In the genomic region with DNA sequence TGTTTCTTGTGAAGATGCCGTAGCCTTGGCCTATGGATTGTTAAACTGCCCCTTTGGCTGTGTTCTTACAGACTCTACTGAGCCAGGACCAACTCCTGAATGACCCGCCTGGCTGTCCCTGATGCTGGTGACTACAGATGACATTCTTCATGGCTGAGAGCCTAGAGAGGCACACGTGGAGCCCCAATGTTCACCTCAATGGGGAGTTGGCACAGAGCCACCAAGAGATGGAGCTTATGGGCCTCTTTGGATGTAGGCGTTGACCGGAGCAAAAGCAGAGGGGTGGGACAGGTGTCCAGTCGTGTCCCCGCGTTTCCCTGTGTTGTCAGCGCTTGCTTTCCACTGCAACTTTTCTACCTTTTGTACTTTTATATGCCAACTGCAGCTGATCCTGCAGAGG, we compare ENCODE assay signal across 17 mouse cellular contexts. TPM values are rescaled to one million over a fixed set of nuclear protein-coding genes. Genes with fewer than 3 reads are reported as not detected.
A peak's percentile ranks its signal among the peaks of the same experiment; 100 is the strongest.
DNase-seq lines count a peak whose midpoint lies in the region; ATAC-seq lines count a peak whose summit lies in the region.
"Had no signal": no experiment of that assay in that cellular context is flagged by ENCODE, and none has a peak within 500 bp of the region (broad histone marks: within the 10 kb centered on the region; RNA-seq: fewer than 3 reads in every experiment).

No protein-coding gene starts in this region.

- ATAC-seq in forebrain, embryonic 14.5 days, result peak; percentile 34; the same call in 1 of the 2 replicates
- ATAC-seq in forebrain, embryonic 16.5 days, result no peak
- ATAC-seq in heart, embryonic 11.5 days (replicated peaks; ENCODE audit: insufficient number of reproducible peaks, low FRiP score, low TSS enrichment), result no peak
- ATAC-seq: forebrain, embryonic 13.5 days had no signal

- no peak overlapping the region for H3K4me2 ChIP-seq in forebrain, embryonic 14.5 days (ENCODE audit: low read length)
- no peak overlapping the region for H3K4me2 ChIP-seq in forebrain, embryonic 16.5 days (ENCODE audit: low read length)
- H3K4me2 ChIP-seq in heart, embryonic 11.5 days, result no peak overlapping the region
- H3K4me2 ChIP-seq: embryonic facial prominence, embryonic 13.5 days; embryonic facial prominence, embryonic 15.5 days; forebrain, embryonic 13.5 days had no signal

- H3K9ac ChIP-seq in forebrain, embryonic 14.5 days (ENCODE audit: low read length), result no peak overlapping the region
- H3K9ac ChIP-seq in forebrain, embryonic 16.5 days (replicated peaks; ENCODE audit: low read depth, low read length), result no peak overlapping the region
- no peak overlapping the region for H3K9ac ChIP-seq in heart, embryonic 11.5 days (ENCODE audit: low read depth, low read length)
- H3K9ac ChIP-seq: embryonic facial prominence, embryonic 13.5 days; embryonic facial prominence, embryonic 15.5 days; forebrain, embryonic 13.5 days had no signal

- no peaks in the 10 kb centered on the region for H3K36me3 ChIP-seq in forebrain, embryonic 14.5 days (ENCODE audit: control insufficient read depth, insufficient read depth, low read length)
- no peaks in the 10 kb centered on the region for H3K36me3 ChIP-seq in forebrain, embryonic 16.5 days (ENCODE audit: control insufficient read depth, insufficient read depth)
- H3K36me3 ChIP-seq in heart, embryonic 11.5 days (ENCODE audit: control insufficient read depth, insufficient read depth, low read length), result peaks cover 2% of the 10 kb centered on the region; the same call in 1 of the 2 replicates

- no peaks in the 10 kb centered on the region for H3K4me1 ChIP-seq in forebrain, embryonic 14.5 days (ENCODE audit: control insufficient read depth, insufficient read depth, low read length)
- no peaks in the 10 kb centered on the region for H3K4me1 ChIP-seq in forebrain, embryonic 16.5 days (replicated peaks; ENCODE audit: control insufficient read depth, insufficient read depth, low read length)
- no peaks in the 10 kb centered on the region for H3K4me1 ChIP-seq in heart, embryonic 11.5 days (ENCODE audit: control insufficient read depth, insufficient read depth, low read length)
- H3K4me1 ChIP-seq: embryonic facial prominence, embryonic 13.5 days; embryonic facial prominence, embryonic 15.5 days; forebrain, embryonic 13.5 days had no signal

- no peak overlapping the region for H3K4me3 ChIP-seq in forebrain, embryonic 14.5 days (ENCODE audit: low read depth, low read length)
- no peak overlapping the region for H3K4me3 ChIP-seq in forebrain, embryonic 16.5 days (replicated peaks; ENCODE audit: low read length)
- H3K4me3 ChIP-seq in heart, embryonic 11.5 days (ENCODE audit: low read depth, low read length), result no peak overlapping the region
- H3K4me3 ChIP-seq: embryonic facial prominence, embryonic 13.5 days; embryonic facial prominence, embryonic 15.5 days; erythroblast, embryonic 14.5 days; forebrain, embryonic 10.5 days; forebrain, embryonic 13.5 days had no signal

- DNase-seq in cerebellum, postnatal 10 days, result peak; percentile 41 to 51
- no peak for DNase-seq in cerebellum, adult 8-10 months
- DNase-seq in forebrain, embryonic 14.5 days (ENCODE audit: low spot score), result no peak
- peak; percentile 88 for DNase-seq in heart, adult 11 months

- no peak overlapping the region for H3K27ac ChIP-seq in forebrain, embryonic 14.5 days (ENCODE audit: low read depth, low read length)
- H3K27ac ChIP-seq in forebrain, embryonic 16.5 days (ENCODE audit: low read length), result no peak overlapping the region
- no peak overlapping the region for H3K27ac ChIP-seq in heart, embryonic 11.5 days (ENCODE audit: low read depth, low read length)
- H3K27ac ChIP-seq: embryonic facial prominence, embryonic 13.5 days; embryonic facial prominence, embryonic 15.5 days; forebrain, embryonic 10.5 days; forebrain, embryonic 13.5 days had no signal

- WGBS in forebrain, embryonic 14.5 days, result 80% methylated on average over 9 of the region's 9 CpGs
- 83% methylated on average over 9 of the region's 9 CpGs for WGBS in forebrain, embryonic 16.5 days
- WGBS in heart, embryonic 11.5 days (ENCODE audit: insufficient replicate concordance), result 81% methylated on average over 9 of the region's 9 CpGs

- H3K9me3 ChIP-seq in forebrain, embryonic 14.5 days (replicated peaks; ENCODE audit: control insufficient read depth, low read length), result no peaks in the 10 kb centered on the region
- no peaks in the 10 kb centered on the region for H3K9me3 ChIP-seq in forebrain, embryonic 16.5 days (ENCODE audit: control insufficient read depth, low read length)
- no peaks in the 10 kb centered on the region for H3K9me3 ChIP-seq in heart, embryonic 11.5 days (replicated peaks; ENCODE audit: control insufficient read depth, low read length)
- H3K9me3 ChIP-seq: embryonic facial prominence, embryonic 13.5 days; embryonic facial prominence, embryonic 15.5 days; forebrain, embryonic 10.5 days; forebrain, embryonic 13.5 days had no signal

- H3K27me3 ChIP-seq in forebrain, embryonic 14.5 days (replicated peaks; ENCODE audit: control insufficient read depth, insufficient read depth, low read length), result no peaks in the 10 kb centered on the region
- no peaks in the 10 kb centered on the region for H3K27me3 ChIP-seq in forebrain, embryonic 16.5 days (replicated peaks; ENCODE audit: control insufficient read depth, insufficient read depth, low read length)
- H3K27me3 ChIP-seq in heart, embryonic 11.5 days (ENCODE audit: control insufficient read depth, insufficient read depth, low read length), result no peaks in the 10 kb centered on the region
- H3K27me3 ChIP-seq: embryonic facial prominence, embryonic 13.5 days; embryonic facial prominence, embryonic 15.5 days; forebrain, embryonic 13.5 days had no signal

RNA-seq across cellular contexts. Expression of a gene that starts 10.4 kb away (rescaled TPM):
- 0.10 TPM in 1 of 2 replicates, not detected in the other for polyA plus RNA-seq in forebrain, embryonic 14.5 days (2014; fragmentation: Nextera tagmentation; extraction: Ambion mirVana)
- 0.18 TPM in 1 of 2 replicates, not detected in the other for polyA plus RNA-seq in forebrain, embryonic 16.5 days (2015; fragmentation: Nextera tagmentation; extraction: Ambion mirVana)
- 0.76 and 1.2 TPM in 2 replicates for polyA plus RNA-seq in heart, embryonic 11.5 days (2014; fragmentation: Nextera tagmentation; extraction: Ambion mirVana)
- polyA plus RNA-seq: adrenal gland, adult 2 months; C2C12; erythroblast, embryonic 14.5 days; forebrain, embryonic 13.5 days had no signal

RNA-seq across cellular contexts. Expression of a gene that starts 53.5 kb away (rescaled TPM):
- not detected in 2 replicates for polyA plus RNA-seq in forebrain, embryonic 14.5 days (2014; fragmentation: Nextera tagmentation; extraction: Ambion mirVana)
- not detected in 2 replicates for polyA plus RNA-seq in forebrain, embryonic 16.5 days (2015; fragmentation: Nextera tagmentation; extraction: Ambion mirVana)
- not detected in 2 replicates for polyA plus RNA-seq in heart, embryonic 11.5 days (2014; fragmentation: Nextera tagmentation; extraction: Ambion mirVana)
- polyA plus RNA-seq: adrenal gland, adult 2 months; brain, embryonic 14.5 days; C2C12; cerebellum, adult 2 months; embryonic facial prominence, embryonic 11.5 days; embryonic facial prominence, embryonic 13.5 days; embryonic facial prominence, embryonic 15.5 days; erythroblast, embryonic 14.5 days; forebrain, embryonic 10.5 days; forebrain, embryonic 13.5 days; frontal cortex, adult 2 months had no signal

Comparison
In these comparisons a context has a peak if more than half of its experiments do, and no peak if none do; other contexts are left out.
1. DNase-seq: peak in cerebellum, postnatal 10 days (2 of 2) and heart, adult 11 months (single experiment); none in cerebellum, adult 8-10 months (single experiment) and forebrain, embryonic 14.5 days (single experiment).